Mouse (Mus musculus): ENCODE data around the gene Grtp1. TPM values are rescaled to one million over a fixed set of nuclear protein-coding genes. Genes with fewer than 3 reads are reported as not detected.
A peak's percentile ranks its signal among the peaks of the same experiment; 100 is the strongest.

Grtp1 gene
- polyA plus RNA-seq, 1 experiment from 2014 or later, result 110 TPM

- Histone ChIP-seq H3K4me2 (replicated peaks; ENCODE audit: low read depth) (no peak overlapping the region), H3K27me3 (replicated peaks; ENCODE audit: control insufficient read depth, insufficient read depth, low read length) (no peaks in the 10 kb centered on the region), H3K27ac (ENCODE audit: low read depth, low read length) (peak overlapping the region; percentile 86), H3K9ac (ENCODE audit: low read depth, low read length) (no peak overlapping the region), H3K4me1 (replicated peaks; ENCODE audit: control insufficient read depth, insufficient read depth, low read length) (no peaks in the 10 kb centered on the region), H3K4me3 (ENCODE audit: low read depth, low read length) (no peak overlapping the region), H3K9me3 (ENCODE audit: control insufficient read depth) (no peaks in the 10 kb centered on the region), H3K36me3 (ENCODE audit: control insufficient read depth, insufficient read depth) (peaks cover 72% of the 10 kb centered on the region)
- ATAC-seq, result peak; percentile 34
- 76% methylated on average over 1 of the region's 1 CpGs for WGBS
- TF ChIP-seq CTCF (IDR thresholded peaks at IDR 0.05; ENCODE audit: low read depth), result peak; percentile 28; the same call in 1 of the 2 replicates
Measured at GRCm38 (mm10) chr8:13175650-13176049, 24.8 kb downstream of the Grtp1 start.

DNA sequence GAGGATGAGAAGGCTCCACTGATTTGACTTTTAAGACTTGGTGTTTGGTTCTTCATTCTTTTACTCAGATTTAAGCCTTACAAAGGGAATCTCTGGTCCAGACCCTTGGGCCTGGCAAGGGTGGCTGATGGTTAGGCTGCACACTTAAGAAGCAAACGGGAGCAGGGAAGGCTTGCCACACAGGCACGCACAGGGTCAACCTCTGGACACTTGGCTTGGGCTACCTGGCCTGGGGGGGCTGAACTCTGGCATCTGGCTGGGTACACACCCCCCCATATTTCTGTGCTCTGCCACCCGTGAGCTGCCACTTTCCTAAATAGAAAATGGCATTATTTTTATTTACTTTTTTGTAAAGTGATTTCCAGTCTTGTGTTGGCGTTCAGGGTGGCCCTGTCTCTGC lies 25.6 kb downstream of the Grtp1 start:
- no peak overlapping the region for H3K9ac ChIP-seq (ENCODE audit: low read depth, low read length)
- H3K27ac ChIP-seq (ENCODE audit: low read depth, low read length), result no peak overlapping the region
- no peak for ATAC-seq
- no peaks in the 10 kb centered on the region for H3K9me3 ChIP-seq (ENCODE audit: control insufficient read depth)
- no peak for TF ChIP-seq CTCF (IDR thresholded peaks at IDR 0.05; ENCODE audit: low read depth)
- no peak overlapping the region for H3K4me3 ChIP-seq (ENCODE audit: low read depth, low read length)
- no peaks in the 10 kb centered on the region for H3K27me3 ChIP-seq (replicated peaks; ENCODE audit: control insufficient read depth, insufficient read depth, low read length)
- 76% methylated on average over 4 of the region's 4 CpGs for WGBS
- peaks cover 80% of the 10 kb centered on the region for H3K36me3 ChIP-seq (ENCODE audit: control insufficient read depth, insufficient read depth)
- no peak overlapping the region for H3K4me2 ChIP-seq (replicated peaks; ENCODE audit: low read depth)
- H3K4me1 ChIP-seq (replicated peaks; ENCODE audit: control insufficient read depth, insufficient read depth, low read length), result no peaks in the 10 kb centered on the region

- Histone ChIP-seq H3K4me1 (replicated peaks; ENCODE audit: control insufficient read depth, insufficient read depth, low read length) (no peaks in the 10 kb centered on the region), H3K4me2 (replicated peaks; ENCODE audit: low read depth) (no peak overlapping the region), H3K27ac (ENCODE audit: low read depth, low read length) (no peak overlapping the region), H3K27me3 (replicated peaks; ENCODE audit: control insufficient read depth, insufficient read depth, low read length) (no peaks in the 10 kb centered on the region), H3K4me3 (ENCODE audit: low read depth, low read length) (no peak overlapping the region), H3K9ac (ENCODE audit: low read depth, low read length) (no peak overlapping the region), H3K9me3 (ENCODE audit: control insufficient read depth) (no peaks in the 10 kb centered on the region), H3K36me3 (ENCODE audit: control insufficient read depth, insufficient read depth) (peaks cover 85% of the 10 kb centered on the region)
- TF ChIP-seq CTCF (IDR thresholded peaks at IDR 0.05; ENCODE audit: low read depth), result no peak
- 81% methylated on average over 4 of the region's 4 CpGs for WGBS
- no peak for ATAC-seq
Measured at GRCm38 (mm10) chr8:13174305-13174704, 26.1 kb downstream of the Grtp1 start.

GRCm38 (mm10) chr8:13170510-13170909 lies 29.9 kb downstream of the Grtp1 start:
- no peaks in the 10 kb centered on the region for H3K27me3 ChIP-seq (replicated peaks; ENCODE audit: control insufficient read depth, insufficient read depth, low read length)
- H3K9ac ChIP-seq (ENCODE audit: low read depth, low read length), result no peak overlapping the region
- H3K36me3 ChIP-seq (ENCODE audit: control insufficient read depth, insufficient read depth), result peaks cover 89% of the 10 kb centered on the region
- no peaks in the 10 kb centered on the region for H3K9me3 ChIP-seq (ENCODE audit: control insufficient read depth)
- ATAC-seq, result no peak
- no peak overlapping the region for H3K4me3 ChIP-seq (ENCODE audit: low read depth, low read length)
- WGBS, result 42% methylated on average over 1 of the region's 1 CpGs
- H3K4me1 ChIP-seq (replicated peaks; ENCODE audit: control insufficient read depth, insufficient read depth, low read length), result no peaks in the 10 kb centered on the region
- H3K4me2 ChIP-seq (replicated peaks; ENCODE audit: low read depth), result no peak overlapping the region
- no peak overlapping the region for H3K27ac ChIP-seq (ENCODE audit: low read depth, low read length)
- no peak for TF ChIP-seq CTCF (IDR thresholded peaks at IDR 0.05; ENCODE audit: low read depth)

GRCm38 (mm10) chr8:13164361-13164760 lies 36.1 kb downstream of the Grtp1 start:
- Histone ChIP-seq H3K4me3 (ENCODE audit: low read depth, low read length) (no peak overlapping the region), H3K9ac (ENCODE audit: low read depth, low read length) (no peak overlapping the region), H3K4me2 (replicated peaks; ENCODE audit: low read depth) (no peak overlapping the region), H3K4me1 (replicated peaks; ENCODE audit: control insufficient read depth, insufficient read depth, low read length) (no peaks in the 10 kb centered on the region), H3K27me3 (replicated peaks; ENCODE audit: control insufficient read depth, insufficient read depth, low read length) (no peaks in the 10 kb centered on the region), H3K27ac (ENCODE audit: low read depth, low read length) (no peak overlapping the region), H3K36me3 (ENCODE audit: control insufficient read depth, insufficient read depth) (peaks cover 29% of the 10 kb centered on the region), H3K9me3 (ENCODE audit: control insufficient read depth) (no peaks in the 10 kb centered on the region)
- no peak for TF ChIP-seq CTCF (IDR thresholded peaks at IDR 0.05; ENCODE audit: low read depth)
- WGBS, result 81% methylated on average over 5 of the region's 5 CpGs
- ATAC-seq, result no peak

DNA sequence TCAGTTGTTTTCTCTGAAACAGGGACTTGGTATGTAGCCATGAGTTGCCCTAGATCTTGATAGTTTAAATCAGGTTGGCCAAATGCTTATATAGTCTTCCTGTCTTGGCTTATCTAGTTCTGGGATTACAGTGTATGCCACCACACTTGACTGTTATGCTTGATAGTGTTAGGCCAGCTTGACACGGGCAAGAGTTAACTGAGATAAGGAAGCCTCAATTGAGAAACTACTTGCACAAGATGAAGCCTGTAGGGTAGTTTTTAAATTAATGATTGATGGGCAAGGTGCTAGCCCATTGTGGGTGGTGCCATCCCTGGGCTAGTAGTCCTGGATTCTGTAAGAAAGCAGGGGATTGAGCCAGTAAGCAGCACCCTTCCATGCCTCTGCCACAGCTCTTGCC lies 36.9 kb downstream of the Grtp1 start:
- WGBS, result 48% methylated on average over 1 of the region's 1 CpGs
- Histone ChIP-seq H3K9ac (ENCODE audit: low read depth, low read length) (no peak overlapping the region), H3K9me3 (ENCODE audit: control insufficient read depth) (no peaks in the 10 kb centered on the region), H3K4me1 (replicated peaks; ENCODE audit: control insufficient read depth, insufficient read depth, low read length) (no peaks in the 10 kb centered on the region), H3K4me2 (replicated peaks; ENCODE audit: low read depth) (0 out of 2 replicates have a peak overlapping the region, but pooled peaks have one; percentile 9), H3K27ac (ENCODE audit: low read depth, low read length) (no peak overlapping the region), H3K36me3 (ENCODE audit: control insufficient read depth, insufficient read depth) (peaks cover 21% of the 10 kb centered on the region), H3K27me3 (replicated peaks; ENCODE audit: control insufficient read depth, insufficient read depth, low read length) (no peaks in the 10 kb centered on the region), H3K4me3 (ENCODE audit: low read depth, low read length) (no peak overlapping the region)
- ATAC-seq, result peak; percentile 16
- TF ChIP-seq CTCF (IDR thresholded peaks at IDR 0.05; ENCODE audit: low read depth), result no peak

- no peak for TF ChIP-seq CTCF (IDR thresholded peaks at IDR 0.05; ENCODE audit: low read depth)
- no peak overlapping the region for H3K9ac ChIP-seq (ENCODE audit: low read depth, low read length)
- H3K27ac ChIP-seq (ENCODE audit: low read depth, low read length), result peak overlapping the region; percentile 46; the same call in 1 of the 2 replicates
- H3K27me3 ChIP-seq (replicated peaks; ENCODE audit: control insufficient read depth, insufficient read depth, low read length), result no peaks in the 10 kb centered on the region
- ATAC-seq, result peak; percentile 11; the same call in 1 of the 2 replicates
- 43% methylated on average over 6 of the region's 6 CpGs for whole genome bisulfite sequencing
- H3K4me1 ChIP-seq (replicated peaks; ENCODE audit: control insufficient read depth, insufficient read depth, low read length), result no peaks in the 10 kb centered on the region
- no peaks in the 10 kb centered on the region for H3K9me3 ChIP-seq (ENCODE audit: control insufficient read depth)
- H3K4me3 ChIP-seq (ENCODE audit: low read depth, low read length), result no peak overlapping the region
- peaks cover 6% of the 10 kb centered on the region for H3K36me3 ChIP-seq (ENCODE audit: control insufficient read depth, insufficient read depth)
- peak overlapping the region; percentile 89 for H3K4me2 ChIP-seq (replicated peaks; ENCODE audit: low read depth)
Measured at GRCm38 (mm10) chr8:13162098-13162497, 38.3 kb downstream of the Grtp1 start.

All from intestine, postnatal 0 days (tissue).